Mouse (Mus musculus) embryonic fibroblast, embryonic 13.5 days (primary cell): ENCODE data around the gene St3gal3. TPM values are rescaled to one million over a fixed set of nuclear protein-coding genes. Genes with fewer than 3 reads are reported as not detected.

Experiments used
- H3K27ac ChIP-seq: 2 replicates; pipeline ENCODE4 v1.5.1; 2012; ENCODE audit warnings: low read length, control low read depth, inconsistent platforms; ENCODE audit not compliant: insufficient read depth
- H3K4me1 ChIP-seq: 2 replicates; pipeline ENCODE4 v1.6.1; 2011; ENCODE audit warnings: low read length; ENCODE audit not compliant: control insufficient read depth, insufficient read depth
- H3K4me3 ChIP-seq: 2 replicates; pipeline ENCODE4 v1.5.1; 2011; ENCODE audit warnings: mild to moderate bottlenecking, control low read depth, low read length; ENCODE audit not compliant: insufficient read depth
- CTCF ChIP-seq: IDR thresholded peaks from 2 replicates; pipeline ENCODE4 v1.5.1; 2011; ENCODE audit warnings: mild to moderate bottlenecking, control low read depth, low read length, moderate library complexity, borderline replicate concordance; ENCODE audit not compliant: insufficient read depth
- POLR2A ChIP-seq: IDR thresholded peaks from 2 replicates; pipeline ENCODE4 v1.6.1; 2011; ENCODE audit warnings: low read depth, mild to moderate bottlenecking, control low read depth, low read length, moderate library complexity
- polyA plus RNA-seq: library from polyadenylated mRNA; stranded (reverse); fragments of >200 nt; gene quantifications from 2 replicates; pipeline ENCODE4 v1.2.4, GENCODE M21; 2011; ENCODE audit warnings: low read depth; ENCODE audit not compliant: missing spikeins, insufficient read length

Gene St3gal3
- polyA plus RNA-seq, 1 experiment, result 21.5 TPM

DNA sequence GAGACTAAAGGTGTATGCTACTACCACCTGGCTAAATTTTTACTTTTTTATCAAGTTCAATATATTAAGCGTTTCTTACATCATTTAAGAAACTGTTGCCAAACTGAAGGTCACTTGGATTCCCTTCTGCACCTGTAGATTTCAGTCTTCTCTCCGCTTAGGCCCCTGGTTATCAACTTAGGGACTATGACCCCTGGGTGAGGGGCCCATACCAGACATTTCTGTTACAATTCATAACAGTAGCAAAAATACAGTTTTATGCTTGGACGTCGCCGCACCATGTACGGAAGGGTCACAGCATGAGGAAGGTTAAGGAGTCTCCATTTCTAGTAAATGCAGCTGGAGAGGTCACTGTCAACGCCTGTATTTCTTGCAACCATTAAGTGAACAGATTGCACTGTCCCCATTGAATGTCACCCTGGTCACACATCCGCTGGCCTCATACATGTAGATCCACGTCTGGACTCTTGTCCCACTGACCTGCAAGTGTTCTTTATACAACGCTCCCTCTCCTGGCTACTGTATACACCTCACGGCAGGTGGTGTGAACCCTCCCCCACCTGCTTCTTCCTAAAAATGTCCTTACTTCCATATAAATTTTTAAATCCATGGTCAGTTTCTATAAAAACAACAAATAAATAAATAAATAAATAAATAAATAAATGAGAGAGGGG, 41.8 kb downstream of the St3gal3 start:
- H3K4me3 ChIP-seq, result no peak overlapping the region
- no peak overlapping the region for H3K27ac ChIP-seq
- TF ChIP-seq CTCF (no peak), POLR2A (no peak)
- H3K4me1 ChIP-seq, result no peaks in the 10 kb centered on the region

DNA sequence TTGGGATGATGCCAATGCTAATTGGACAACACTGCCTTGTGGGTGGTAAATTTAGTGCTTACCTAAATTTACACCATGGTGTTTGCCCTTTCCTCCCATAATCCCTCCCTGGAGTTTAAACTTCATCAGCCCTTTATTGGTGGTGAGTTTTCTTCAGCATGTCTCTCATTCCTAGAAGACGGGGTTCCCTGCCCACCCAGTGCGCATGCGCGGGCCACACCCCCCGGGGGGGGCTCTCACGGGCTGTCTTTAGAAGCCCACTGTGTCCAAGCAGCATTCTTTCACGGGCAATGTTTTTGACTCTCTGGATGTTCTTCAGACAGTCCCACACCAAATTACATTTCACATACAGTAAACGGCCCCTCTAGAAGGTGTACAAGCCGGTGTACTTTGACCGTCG, 44.3 kb downstream of the St3gal3 start:
- Histone ChIP-seq H3K27ac (no peak overlapping the region), H3K4me1 (no peaks in the 10 kb centered on the region), H3K4me3 (no peak overlapping the region)
- TF ChIP-seq POLR2A (no peak), CTCF (no peak)

DNA sequence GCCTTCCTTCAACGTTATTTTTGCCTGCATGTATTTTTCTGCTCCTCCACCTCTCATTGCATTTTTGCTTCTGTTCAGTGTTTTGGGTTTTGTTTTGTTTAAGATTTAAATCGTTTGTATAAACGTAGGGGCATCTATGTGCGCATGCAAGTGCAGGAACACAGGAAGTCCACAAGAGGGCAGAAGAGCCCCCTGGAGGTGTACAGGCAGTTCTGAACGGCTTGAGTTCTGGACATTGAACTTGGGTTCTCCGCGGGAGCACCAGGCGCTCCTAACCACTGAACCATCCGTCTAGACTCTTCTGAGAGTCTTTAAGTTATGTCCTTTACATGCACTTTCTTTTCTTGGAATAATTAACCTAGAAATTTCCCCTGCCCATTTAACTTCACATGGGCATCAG, 44.8 kb downstream of the St3gal3 start:
- no peak overlapping the region for H3K4me3 ChIP-seq
- no peak overlapping the region for H3K27ac ChIP-seq
- no peaks in the 10 kb centered on the region for H3K4me1 ChIP-seq
- TF ChIP-seq CTCF, result peak; percentile 49; the same call in 1 of the 2 replicates
- no peak for TF ChIP-seq POLR2A

DNA sequence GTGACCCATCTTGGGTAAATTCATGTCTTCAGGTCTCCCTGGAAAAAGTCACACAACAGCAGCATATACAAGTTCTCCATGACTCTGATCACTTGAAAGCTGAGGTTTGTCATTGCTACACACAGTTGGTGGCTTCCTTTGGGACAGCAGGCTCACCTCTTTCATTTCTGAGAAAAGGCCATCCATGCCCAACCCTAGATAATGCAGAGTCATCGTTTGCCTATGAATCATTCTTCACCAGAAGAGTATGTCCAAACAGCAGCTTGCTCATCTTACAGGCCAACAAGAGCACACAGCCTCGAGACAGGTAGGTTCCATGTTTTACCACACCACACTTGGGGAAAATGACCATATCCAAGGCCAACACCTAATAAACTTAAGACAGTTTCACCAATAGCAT, 45.9 kb downstream of the St3gal3 start:
- H3K4me1 ChIP-seq, result peaks cover 3% of the 10 kb centered on the region; the same call in 1 of the 2 replicates
- no peak overlapping the region for H3K4me3 ChIP-seq
- no peak overlapping the region for H3K27ac ChIP-seq
- TF ChIP-seq CTCF, result no peak
- TF ChIP-seq POLR2A, result no peak

DNA sequence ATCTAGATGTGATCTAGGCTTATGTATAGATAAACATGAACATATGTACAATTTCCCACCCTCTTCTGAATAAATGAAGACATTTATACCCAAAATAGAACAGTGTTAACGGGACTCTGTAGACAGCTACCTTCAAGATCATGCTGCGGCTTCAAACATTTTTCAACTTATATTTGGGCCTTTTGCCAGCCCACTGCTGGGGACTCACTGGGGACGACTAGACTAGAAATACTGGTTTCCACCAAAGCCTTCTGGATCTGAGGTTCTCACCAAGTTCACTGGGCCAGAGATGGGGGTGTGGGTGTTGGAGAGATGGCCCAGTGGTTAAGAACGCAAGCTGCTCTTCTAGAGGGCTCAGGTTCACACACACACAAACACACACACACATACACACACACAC, 49.7 kb downstream of the St3gal3 start:
- TF ChIP-seq CTCF (no peak), POLR2A (no peak)
- peaks cover 3% of the 10 kb centered on the region; the same call in 1 of the 2 replicates for H3K4me1 ChIP-seq
- H3K4me3 ChIP-seq, result no peak overlapping the region
- no peak overlapping the region for H3K27ac ChIP-seq

DNA sequence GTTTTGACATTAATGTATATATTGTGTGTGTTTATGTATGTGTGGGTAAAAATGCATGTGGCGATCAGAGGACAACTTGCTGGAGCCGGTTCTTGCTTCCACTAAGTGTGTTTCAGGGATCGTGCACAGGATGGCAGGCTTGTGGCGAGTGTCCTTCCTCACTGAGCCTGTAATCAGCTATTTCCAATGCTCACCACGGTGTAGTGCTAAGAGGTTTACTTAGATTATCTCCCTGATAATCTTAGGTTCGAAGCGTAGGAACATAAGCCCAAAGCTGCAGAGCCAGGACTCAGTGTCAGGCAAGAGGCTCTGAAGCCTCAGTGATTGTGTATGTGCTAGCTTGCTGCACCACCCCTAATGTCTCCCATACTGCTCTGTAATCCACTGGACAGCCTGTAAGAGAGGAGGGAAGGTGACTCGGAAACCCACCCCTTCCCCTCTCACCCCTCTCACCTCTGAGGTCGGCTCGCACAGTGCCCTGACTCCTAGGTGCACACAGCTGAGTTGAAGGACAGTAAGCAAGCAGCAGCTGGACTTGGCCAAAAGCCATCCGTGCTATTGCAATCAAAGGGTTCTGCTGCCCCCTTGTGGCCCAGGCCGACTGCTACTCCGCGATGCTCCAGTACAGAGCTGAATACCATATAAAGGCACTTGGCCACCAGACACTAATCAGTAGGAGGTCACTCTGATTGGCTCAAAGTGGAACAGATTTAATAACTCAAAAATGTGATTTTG, 51.3 kb downstream of the St3gal3 start:
- H3K4me3 ChIP-seq, result no peak overlapping the region
- no peak overlapping the region for H3K27ac ChIP-seq
- TF ChIP-seq CTCF (peak; percentile 89), POLR2A (no peak)
- peaks cover 3% of the 10 kb centered on the region; the same call in 1 of the 2 replicates for H3K4me1 ChIP-seq

DNA sequence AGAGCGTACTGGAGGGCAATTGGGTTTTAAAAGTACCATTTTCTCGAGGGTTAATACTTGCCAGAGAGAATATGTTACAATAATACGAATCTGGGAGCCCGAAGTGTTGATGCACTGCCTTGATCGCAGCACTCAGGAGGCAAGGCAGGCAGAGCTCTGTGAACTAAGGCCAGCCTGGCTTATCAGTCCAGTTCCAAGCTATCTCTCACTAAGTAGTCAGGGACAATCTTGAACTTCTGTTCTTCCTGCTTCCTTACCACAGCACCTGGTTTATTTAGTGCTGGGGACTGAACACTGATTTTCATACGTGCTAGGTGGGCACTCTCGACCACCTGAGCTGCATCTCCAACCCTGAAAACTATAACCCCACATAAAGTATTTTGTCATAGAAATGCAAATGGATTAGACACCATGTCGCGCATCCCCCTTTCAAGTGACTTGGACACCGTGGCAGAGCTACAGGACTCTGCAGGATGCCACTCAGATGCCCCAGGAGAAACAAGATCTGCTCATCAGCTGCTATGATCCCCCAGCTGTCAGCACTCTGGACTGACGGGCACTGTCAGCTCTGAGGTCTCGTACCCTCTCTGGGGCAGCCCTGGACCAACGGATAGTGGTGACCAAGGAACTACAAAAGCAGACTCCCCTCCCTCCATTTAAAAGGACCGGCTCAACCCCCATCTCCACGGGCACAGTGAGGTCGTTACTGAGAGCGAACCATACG, 52.9 kb downstream of the St3gal3 start:
- TF ChIP-seq CTCF, result no peak
- no peak for TF ChIP-seq POLR2A
- Histone ChIP-seq H3K27ac (no peak overlapping the region), H3K4me1 (peaks cover 3% of the 10 kb centered on the region; the same call in 1 of the 2 replicates), H3K4me3 (no peak overlapping the region)

DNA sequence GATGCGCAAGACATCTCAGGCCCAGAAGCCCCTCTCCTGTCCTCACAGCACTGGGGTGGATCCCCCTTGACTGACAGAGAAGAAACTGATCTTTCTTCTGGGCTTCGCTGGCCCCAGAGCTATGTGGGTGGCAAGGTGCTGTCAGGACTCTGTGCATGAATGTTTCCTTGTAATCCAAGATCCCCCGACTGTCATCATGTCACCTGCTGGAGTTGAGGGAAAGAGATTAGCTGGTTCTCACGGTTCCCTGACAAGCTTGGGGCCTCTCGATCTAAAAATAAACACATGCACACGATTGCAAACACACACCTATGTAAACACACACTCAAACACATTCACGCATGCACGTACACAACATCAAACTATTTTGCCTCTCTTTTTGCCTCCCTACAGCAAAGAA, 54.2 kb downstream of the St3gal3 start:
- H3K27ac ChIP-seq, result no peak overlapping the region
- TF ChIP-seq POLR2A (no peak), CTCF (no peak)
- H3K4me3 ChIP-seq, result no peak overlapping the region
- H3K4me1 ChIP-seq, result peaks cover 3% of the 10 kb centered on the region; the same call in 1 of the 2 replicates

DNA sequence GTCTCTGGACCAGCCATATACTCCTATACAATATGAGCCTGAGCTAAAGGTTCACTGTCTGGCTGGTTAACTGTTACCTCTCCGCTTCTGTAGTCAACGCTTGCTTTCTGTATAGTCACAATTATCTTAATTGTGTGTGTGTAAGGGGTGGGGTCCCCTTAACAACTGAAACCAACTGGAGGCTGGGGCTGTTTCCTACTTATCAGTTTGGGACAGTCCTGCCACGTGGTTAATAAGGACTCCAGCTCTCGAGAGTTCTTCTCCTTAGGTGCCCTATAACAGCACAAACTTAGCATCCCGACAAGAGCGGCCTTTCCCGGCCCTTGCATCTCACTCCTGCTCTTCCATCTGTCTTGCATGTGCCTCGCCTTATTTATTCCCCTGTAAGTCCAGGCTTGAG, 55.5 kb downstream of the St3gal3 start:
- TF ChIP-seq POLR2A, result no peak
- TF ChIP-seq CTCF, result no peak
- H3K4me3 ChIP-seq, result no peak overlapping the region
- H3K4me1 ChIP-seq, result no peaks in the 10 kb centered on the region
- H3K27ac ChIP-seq, result no peak overlapping the region
